Mouse (Mus musculus): ENCODE measurements at regions not wholly inside any gene's neighbourhood (a gene's known extent, or its start where the extent isn't known, plus 50 kb on each side); places are given as distances from the start of the nearest gene placed in this dataset.

GRCm38 (mm10) chr9:18041346-18041745 is 250.6 kb upstream of the Chordc1 start:
- TF ChIP-seq CTCF (IDR thresholded peaks at IDR 0.05; ENCODE audit: low read depth) = no peak
- no peak for TF ChIP-seq EP300 (optimal IDR thresholded peaks at IDR 0.05)
